Mouse (Mus musculus) heart, postnatal 0 days (tissue): Measurements from ENCODE around the gene Plcg2. TPM values are rescaled to one million over a fixed set of nuclear protein-coding genes. Genes with fewer than 3 reads are reported as not detected.

ENCODE experiments used
- ATAC-seq: fragments of 200-750 bp; cut with Nextera tagmentation; 2 replicates; pipeline ENCODE4 v1.8.0; 2017; ENCODE audit warnings: low read depth, moderate number of reproducible peaks, moderate library complexity; ENCODE audit not compliant: insufficient read depth
- DNase-seq: peaks from one replicate; pipeline ENCODE4 v3.0.0-alpha.2; 2016; ENCODE audit warnings: low spot score
- H3K27ac ChIP-seq: fragments of 300-500 bp; sonication (generic); 2 replicates; pipeline ENCODE4 v1.5.1; 2014; ENCODE audit warnings: low read depth, mild to moderate bottlenecking
- H3K27me3 ChIP-seq: fragments of 300-500 bp; sonication (generic); 2 replicates; pipeline ENCODE4 v1.6.1; 2014; ENCODE audit warnings: low read length, mixed read lengths; ENCODE audit not compliant: control insufficient read depth, insufficient read depth
- H3K36me3 ChIP-seq: fragments of 300-500 bp; sonication (generic); replicated peaks from 2 replicates; pipeline ENCODE4 v1.6.1; 2014; ENCODE audit warnings: low read length, mixed read lengths; ENCODE audit not compliant: control insufficient read depth, insufficient read depth
- H3K4me1 ChIP-seq: fragments of 300-500 bp; sonication (generic); 2 replicates; pipeline ENCODE4 v1.6.1; 2014; ENCODE audit warnings: antibody characterized with exemption; ENCODE audit not compliant: control insufficient read depth, insufficient read depth
- H3K4me2 ChIP-seq: fragments of 300-500 bp; sonication (generic); 2 replicates; pipeline ENCODE4 v1.6.1; 2014; ENCODE audit warnings: low read depth, mild to moderate bottlenecking, low read length, moderate library complexity
- H3K4me3 ChIP-seq: fragments of 300-500 bp; sonication (generic); 2 replicates; pipeline ENCODE4 v1.5.1; 2014; ENCODE audit warnings: low read depth, low read length
- H3K9ac ChIP-seq: fragments of 300-500 bp; sonication (generic); replicated peaks from 2 replicates; pipeline ENCODE4 v1.6.1; 2014; ENCODE audit warnings: low read depth, low read length, mixed read lengths
- H3K9me3 ChIP-seq: fragments of 300-500 bp; sonication (generic); replicated peaks from 2 replicates; pipeline ENCODE4 v1.6.1; 2016; ENCODE audit warnings: low read length; ENCODE audit not compliant: control insufficient read depth
- CTCF ChIP-seq: IDR thresholded peaks from 2 replicates; pipeline ENCODE4 v1.5.1; 2016; ENCODE audit warnings: antibody characterized with exemption, control low read depth, low read depth
- EP300 ChIP-seq: IDR thresholded peaks from 2 replicates; pipeline ENCODE4 v1.6.1; 2016; ENCODE audit warnings: antibody characterized with exemption, low read depth
- WGBS: fragments of 180-500 bp; shearing (Covaris S2); extraction: QIAGEN DNeasy Blood & Tissue Kit; methylation state at CpG from one replicate; pipeline ENCODE4 v1.1.7; 2014; 5-methylcytosine and 5-hydroxymethylcytosine counted together
- microRNA-seq: library from miRNA; unstranded; fragments of <30 nt; microRNA quantifications from one replicate; pipeline ENCODE4, GENCODE M21; 2016
- polyA plus RNA-seq: library from polyadenylated mRNA; unstranded; fragments of >200 nt; fragmentation: Nextera tagmentation; extraction: Ambion mirVana; gene quantifications from 2 replicates; pipeline ENCODE4 v1.2.1, GENCODE M21; 2015
- total RNA-seq: library from RNA; depleted of rRNA; stranded (reverse); fragments of >200 nt; gene quantifications from 2 replicates; pipeline ENCODE4 v1.2.3, GENCODE M21; 2014; ENCODE audit warnings: low replicate concordance; rRNA removed

The Plcg2 gene
- total and polyA plus RNA-seq, 2 experiments from 2014 or later, result 5.0 to 8.8 TPM

DNA sequence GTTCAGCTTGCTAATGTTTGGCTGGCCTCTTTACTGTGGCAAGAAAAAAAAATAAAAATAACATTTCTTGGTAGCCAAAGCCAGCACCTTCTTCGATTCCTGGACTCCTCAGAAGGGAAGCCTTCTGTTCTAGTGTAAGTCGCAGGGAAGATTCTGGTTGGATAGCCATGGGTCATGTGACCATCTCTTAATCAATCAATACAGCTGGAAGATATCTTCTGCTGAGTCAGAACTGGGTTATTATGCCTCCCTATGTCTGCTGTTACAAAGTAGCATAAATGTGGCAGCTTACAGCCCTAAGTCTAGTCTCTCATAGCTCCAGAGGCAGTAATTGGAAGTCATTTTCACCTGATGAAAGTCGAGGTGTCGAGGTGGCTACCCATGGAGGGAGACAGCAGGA, 180.6 kb downstream of the Plcg2 start:
- ATAC-seq, result no peak
- 75% methylated on average over 4 of the region's 4 CpGs for WGBS
- TF ChIP-seq EP300 (no peak), CTCF (no peak)

DNA sequence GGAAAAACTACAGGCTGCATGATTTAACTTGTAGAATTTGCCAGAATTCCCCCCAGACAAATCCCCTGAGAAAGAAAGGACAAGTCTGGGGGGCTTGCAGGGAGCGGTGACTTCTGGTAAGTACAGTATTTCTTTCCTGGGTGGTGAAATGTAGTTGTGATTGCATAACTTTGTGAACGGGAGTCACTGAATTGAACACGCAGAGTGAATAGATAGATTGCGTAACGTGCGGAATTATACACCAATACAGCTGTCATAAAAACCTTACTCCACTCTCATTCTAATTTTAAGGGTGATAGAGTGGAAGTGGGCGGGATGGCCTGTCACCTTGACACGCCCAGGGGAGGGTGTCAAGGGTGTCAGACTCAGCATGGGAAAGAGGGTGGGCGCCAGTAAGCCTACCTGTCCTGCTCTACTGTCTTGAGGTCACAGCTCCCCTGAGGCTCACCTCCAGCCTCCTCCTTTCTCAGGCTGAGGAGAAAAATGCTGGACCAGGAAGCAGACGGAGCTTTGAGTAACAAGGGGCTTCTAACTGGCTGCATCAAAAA, 185.9 kb downstream of the Plcg2 start:
- no peak for TF ChIP-seq EP300
- TF ChIP-seq CTCF, result no peak
- no peaks in the 10 kb centered on the region for H3K36me3 ChIP-seq
- H3K27me3 ChIP-seq, result no peaks in the 10 kb centered on the region
- H3K27ac ChIP-seq, result no peak overlapping the region
- H3K4me2 ChIP-seq, result no peak overlapping the region
- H3K9ac ChIP-seq, result no peak overlapping the region
- WGBS, result 72% methylated on average over 10 of the region's 10 CpGs
- DNase-seq (no peak), ATAC-seq (no peak)
- H3K4me3 ChIP-seq, result no peak overlapping the region
- no peaks in the 10 kb centered on the region for H3K9me3 ChIP-seq
- no peaks in the 10 kb centered on the region for H3K4me1 ChIP-seq

More for the DNA sequence above, 180.6 kb downstream of the Plcg2 start:
- H3K27me3 ChIP-seq, result no peaks in the 10 kb centered on the region
- no peak overlapping the region for H3K9ac ChIP-seq
- H3K4me2 ChIP-seq, result no peak overlapping the region
- no peaks in the 10 kb centered on the region for H3K36me3 ChIP-seq
- H3K4me3 ChIP-seq, result no peak overlapping the region
- H3K27ac ChIP-seq, result no peak overlapping the region
- H3K4me1 ChIP-seq, result no peaks in the 10 kb centered on the region
- DNase-seq, result no peak
- no peaks in the 10 kb centered on the region for H3K9me3 ChIP-seq

DNA sequence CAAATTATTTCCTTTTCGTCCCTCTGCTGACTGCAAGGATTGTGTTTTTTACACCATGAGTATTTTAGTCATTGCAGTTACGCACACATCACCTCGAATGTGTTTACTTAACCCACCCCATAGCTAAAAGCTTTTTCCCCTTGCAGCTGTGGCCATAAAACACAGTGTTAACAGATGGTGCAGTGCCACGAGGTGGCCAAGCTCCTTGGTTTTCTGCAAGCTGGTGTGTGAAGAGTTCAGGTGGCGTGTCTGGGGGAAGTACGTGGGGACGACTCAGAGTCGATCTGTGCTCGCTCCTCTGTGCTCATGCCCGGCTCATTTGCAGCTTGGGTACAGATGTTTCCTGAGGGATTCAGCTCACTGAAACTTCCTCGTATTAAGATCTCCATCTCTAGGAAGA, 186.4 kb downstream of the Plcg2 start:
- WGBS, result 60% methylated on average over 11 of the region's 11 CpGs
- TF ChIP-seq CTCF (no peak), EP300 (no peak)
- ATAC-seq, result no peak

More for the DNA sequence above, 186.4 kb downstream of the Plcg2 start:
- Histone ChIP-seq H3K9me3 (no peaks in the 10 kb centered on the region), H3K4me3 (no peak overlapping the region), H3K4me1 (no peaks in the 10 kb centered on the region), H3K36me3 (no peaks in the 10 kb centered on the region), H3K27me3 (no peaks in the 10 kb centered on the region), H3K9ac (no peak overlapping the region), H3K27ac (no peak overlapping the region), H3K4me2 (no peak overlapping the region)
- no peak for DNase-seq

Small RNA genes within 50 kb of the gene (microRNA-seq; reads per million reads assigned to microRNA genes)
- gene Gm27361 (not detected), gene Mir7077 (not detected), gene Mir7078 (not detected)

Other genes with a start within 250 kb of the Plcg2 start
- 11.1 and 19.6 TPM in 2 replicates for gene Cmip, start 241.2 kb upstream of the Plcg2 start, total RNA-seq
- gene Cmip, start 241.2 kb upstream of the Plcg2 start, polyA plus RNA-seq, result 4.9 and 5.7 TPM in 2 replicates
- 0.23 and 2.0 TPM in 2 replicates for gene Sdr42e1, start 175.4 kb downstream of the Plcg2 start, total RNA-seq
- gene Sdr42e1, start 175.4 kb downstream of the Plcg2 start, polyA plus RNA-seq, result 0.61 and 0.92 TPM in 2 replicates
- 2.3 TPM in 1 of 2 replicates, not detected in the other for gene Hsd17b2, start 203.6 kb downstream of the Plcg2 start, total RNA-seq
- not detected in 2 replicates for gene Hsd17b2, start 203.6 kb downstream of the Plcg2 start, polyA plus RNA-seq